Mouse (Mus musculus) liver, embryonic 15.5 days (tissue): ENCODE results near the gene Jak1. TPM values are rescaled to one million over a fixed set of nuclear protein-coding genes. Genes with fewer than 3 reads are reported as not detected.
"Not testable (repeated sequence)": the region's sequence is repeated elsewhere in the genome, so short reads cannot be mapped to it uniquely, and the experiment has no call there.

ENCODE experiments used
- ATAC-seq: fragments of 200-750 bp; cut with Nextera tagmentation; 2 replicates; pipeline ENCODE4 v1.8.0; 2017; ENCODE audit warnings: moderate number of reproducible peaks, mild to moderate bottlenecking, moderate library complexity; ENCODE audit not compliant: insufficient read depth
- H3K27ac ChIP-seq: fragments of 300-500 bp; sonication (generic); replicated peaks from 2 replicates; pipeline ENCODE4 v1.5.1; 2015; ENCODE audit warnings: mild to moderate bottlenecking, inconsistent platforms
- H3K27me3 ChIP-seq: fragments of 300-500 bp; sonication (generic); 2 replicates; pipeline ENCODE4 v1.6.1; 2015; ENCODE audit warnings: mild to moderate bottlenecking, inconsistent platforms
- H3K36me3 ChIP-seq: fragments of 300-500 bp; sonication (generic); replicated peaks from 2 replicates; pipeline ENCODE4 v1.6.1; 2015; ENCODE audit warnings: moderate library complexity, mild to moderate bottlenecking, inconsistent platforms
- H3K4me1 ChIP-seq: fragments of 300-500 bp; sonication (generic); replicated peaks from 2 replicates; pipeline ENCODE4 v1.6.1; 2015; ENCODE audit warnings: inconsistent platforms
- H3K4me2 ChIP-seq: fragments of 300-500 bp; sonication (generic); 2 replicates; pipeline ENCODE4 v1.6.1; 2015; ENCODE audit warnings: moderate library complexity, mild to moderate bottlenecking, inconsistent platforms
- H3K4me3 ChIP-seq: fragments of 300-500 bp; sonication (generic); replicated peaks from 2 replicates; pipeline ENCODE4 v1.5.1; 2015; ENCODE audit warnings: mild to moderate bottlenecking, inconsistent platforms
- H3K9ac ChIP-seq: fragments of 300-500 bp; sonication (generic); 2 replicates; pipeline ENCODE4 v1.6.1; 2015; ENCODE audit warnings: moderate library complexity, mild to moderate bottlenecking, inconsistent platforms
- H3K9me3 ChIP-seq: fragments of 300-500 bp; sonication (generic); replicated peaks from 2 replicates; pipeline ENCODE4 v1.6.1; 2016; ENCODE audit warnings: inconsistent platforms
- WGBS: fragments of 180-500 bp; shearing (Covaris S2); methylation state at CpG from one replicate; pipeline ENCODE4 v1.1.7; 2015; ENCODE audit warnings: mixed read lengths; ENCODE audit not compliant: insufficient replicate concordance; 5-methylcytosine and 5-hydroxymethylcytosine counted together
- polyA plus RNA-seq: library from polyadenylated mRNA; unstranded; fragments of >200 nt; fragmentation: Nextera tagmentation; extraction: Ambion mirVana; gene quantifications from 2 replicates; pipeline ENCODE4 v1.2.1, GENCODE M21; 2015

Jak1 gene
- polyA plus RNA-seq, 1 experiment from 2014 or later = 42.4 TPM

DNA sequence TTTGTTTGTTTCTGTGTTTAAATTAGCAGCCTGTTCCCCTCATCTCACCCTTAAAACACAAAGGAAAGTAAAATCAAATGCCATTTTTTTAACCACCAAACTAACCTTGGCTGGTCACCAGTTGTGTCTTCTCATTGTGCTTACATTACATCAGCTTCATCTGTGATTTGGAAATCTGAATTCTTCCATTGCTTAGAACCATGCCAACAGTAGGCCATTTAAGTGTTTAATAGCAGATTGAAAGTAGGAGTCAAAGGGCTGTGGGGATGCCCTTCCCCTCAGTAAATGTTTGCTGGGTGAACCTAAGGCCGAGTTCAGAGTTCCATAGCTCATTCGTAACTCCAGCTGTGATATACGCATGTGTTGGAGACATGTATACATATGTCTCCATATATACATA lies 10.8 kb upstream of the Jak1 start:
- H3K9ac ChIP-seq = no peak overlapping the region
- H3K27me3 ChIP-seq = no peaks in the 10 kb centered on the region
- H3K4me3 ChIP-seq = no peak overlapping the region
- 0 out of 2 replicates have a peak, but pooled peaks cover 3% of the 10 kb centered on the region for H3K4me1 ChIP-seq
- H3K27ac ChIP-seq = no peak overlapping the region
- WGBS = 77% methylated on average over 3 of the region's 3 CpGs
- no peak overlapping the region for H3K4me2 ChIP-seq
- no peak; the same call in 1 of the 2 replicates for ATAC-seq
- no peaks in the 10 kb centered on the region for H3K36me3 ChIP-seq
- no peaks in the 10 kb centered on the region for H3K9me3 ChIP-seq

DNA sequence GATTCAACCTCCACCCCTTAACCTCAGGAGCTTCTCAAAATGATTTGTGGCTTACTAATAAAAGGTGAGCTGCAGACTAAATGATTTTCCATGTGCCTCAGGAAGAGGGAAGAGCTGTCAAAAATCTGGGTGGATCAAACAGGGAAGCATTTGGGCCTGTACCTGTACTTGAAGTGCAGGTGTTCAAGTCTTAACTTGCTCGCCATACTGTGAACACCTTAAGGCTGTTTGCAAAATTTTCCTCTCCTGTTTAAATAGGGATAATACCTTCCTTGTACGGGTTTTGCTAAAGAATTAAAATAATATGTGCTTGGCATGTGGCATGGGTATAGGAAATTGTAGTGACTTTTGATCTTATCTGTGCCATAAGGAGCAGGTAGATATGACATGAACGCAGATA lies 5.7 kb upstream of the Jak1 start:
- Histone ChIP-seq H3K27me3 (no peaks in the 10 kb centered on the region), H3K4me3 (no peak overlapping the region), H3K36me3 (no peaks in the 10 kb centered on the region), H3K4me1 (peaks cover 5% of the 10 kb centered on the region), H3K27ac (no peak overlapping the region), H3K9ac (no peak overlapping the region), H3K9me3 (no peaks in the 10 kb centered on the region), H3K4me2 (no peak overlapping the region)
- ATAC-seq = no peak
- 60% methylated on average over 3 of the region's 3 CpGs for whole genome bisulfite sequencing

DNA sequence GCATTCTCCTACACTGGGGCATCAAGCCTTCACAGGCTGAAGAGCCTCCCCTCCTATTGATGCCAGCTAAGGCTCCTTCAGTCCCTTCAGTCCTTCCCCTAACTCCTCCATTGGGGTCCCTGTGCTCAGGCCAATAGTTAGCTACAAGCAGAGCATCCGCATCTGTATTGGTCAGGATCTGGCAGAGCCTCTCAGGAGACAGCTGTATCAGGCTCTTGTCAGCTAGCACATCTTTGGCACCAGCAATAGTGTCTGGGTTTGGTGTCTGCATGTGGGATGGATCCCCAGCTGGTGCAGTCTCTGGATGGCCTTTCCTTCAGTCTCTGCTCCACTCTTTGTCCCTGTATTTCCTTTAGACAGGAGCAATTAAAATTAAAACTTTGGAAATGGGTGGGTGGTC lies 3.4 kb upstream of the Jak1 start:
- 65% methylated on average over 1 of the region's 1 CpGs for whole genome bisulfite sequencing
- not testable (repeated sequence) for H3K27ac ChIP-seq, H3K4me2 ChIP-seq, H3K36me3 ChIP-seq, H3K27me3 ChIP-seq, H3K9me3 ChIP-seq, ATAC-seq, H3K4me3 ChIP-seq, H3K9ac ChIP-seq
- H3K4me1 ChIP-seq = peaks cover 15% of the 10 kb centered on the region

- peak overlapping the region; percentile 99 for H3K4me3 ChIP-seq
- peak overlapping the region; percentile 34; the same call in 1 of the 2 replicates for H3K27ac ChIP-seq
- no peaks in the 10 kb centered on the region for H3K27me3 ChIP-seq
- H3K9ac ChIP-seq = no peak overlapping the region; the same call in 1 of the 2 replicates
- 24% methylated on average over 7 of the region's 7 CpGs for WGBS
- peak overlapping the region; percentile 81 for H3K4me2 ChIP-seq
- no peak for ATAC-seq
- peaks cover 39% of the 10 kb centered on the region for H3K4me1 ChIP-seq
- no peaks in the 10 kb centered on the region for H3K36me3 ChIP-seq
- no peaks in the 10 kb centered on the region for H3K9me3 ChIP-seq
Measured at GRCm38 (mm10) chr4:101265523-101265922, 441 bp upstream of the Jak1 start.

GRCm38 (mm10) chr4:101263968-101264740 lies 928 bp downstream of the Jak1 start:
- H3K9ac ChIP-seq = peak overlapping the region; percentile 99
- peak overlapping the region; percentile 90 for H3K27ac ChIP-seq
- H3K36me3 ChIP-seq = no peaks in the 10 kb centered on the region
- peak overlapping the region; percentile 99 for H3K4me3 ChIP-seq
- no peaks in the 10 kb centered on the region for H3K9me3 ChIP-seq
- peaks cover 49% of the 10 kb centered on the region for H3K4me1 ChIP-seq
- no peaks in the 10 kb centered on the region for H3K27me3 ChIP-seq
- 2% methylated on average over 26 of the region's 26 CpGs for WGBS
- peak overlapping the region; percentile 81 for H3K4me2 ChIP-seq
- ATAC-seq = peak; percentile 33

DNA sequence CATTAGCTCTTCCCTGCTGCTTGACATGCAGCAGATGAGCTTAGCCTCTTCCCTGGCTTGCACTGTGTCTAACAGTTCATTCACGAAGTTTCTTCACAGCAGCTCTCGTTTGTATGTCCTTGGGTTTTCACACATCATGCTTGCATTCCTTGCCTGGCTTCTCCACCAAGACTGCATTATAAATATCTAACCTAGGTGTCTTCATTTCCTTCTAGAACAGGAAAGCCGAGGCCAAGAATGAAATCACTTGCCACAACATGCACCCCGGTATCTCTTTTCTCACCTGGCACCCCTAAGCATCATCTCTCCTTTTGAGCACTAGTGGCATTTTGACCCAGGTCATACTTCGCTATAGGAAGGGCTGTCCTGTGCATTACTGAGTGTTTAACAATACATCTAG lies 3.5 kb downstream of the Jak1 start:
- peaks cover 64% of the 10 kb centered on the region for H3K4me1 ChIP-seq

GRCm38 (mm10) chr4:101260744-101261291 lies 4.3 kb downstream of the Jak1 start:
- no peaks in the 10 kb centered on the region for H3K27me3 ChIP-seq
- ATAC-seq = no peak
- no peak overlapping the region for H3K27ac ChIP-seq
- H3K9ac ChIP-seq = no peak overlapping the region
- H3K4me3 ChIP-seq = no peak overlapping the region
- H3K4me2 ChIP-seq = peak overlapping the region; percentile 10; the same call in 1 of the 2 replicates
- no peaks in the 10 kb centered on the region for H3K36me3 ChIP-seq
- 39% methylated on average over 8 of the region's 8 CpGs for WGBS
- H3K9me3 ChIP-seq = no peaks in the 10 kb centered on the region
- peaks cover 65% of the 10 kb centered on the region for H3K4me1 ChIP-seq

More for the DNA sequence above, 3.5 kb downstream of the Jak1 start:
- H3K4me3 ChIP-seq = no peak overlapping the region
- no peak overlapping the region for H3K4me2 ChIP-seq
- H3K9me3 ChIP-seq = no peaks in the 10 kb centered on the region
- H3K27me3 ChIP-seq = no peaks in the 10 kb centered on the region
- no peak for ATAC-seq
- H3K9ac ChIP-seq = no peak overlapping the region
- H3K36me3 ChIP-seq = no peaks in the 10 kb centered on the region
- WGBS = 60% methylated on average over 5 of the region's 5 CpGs
- H3K27ac ChIP-seq = no peak overlapping the region

DNA sequence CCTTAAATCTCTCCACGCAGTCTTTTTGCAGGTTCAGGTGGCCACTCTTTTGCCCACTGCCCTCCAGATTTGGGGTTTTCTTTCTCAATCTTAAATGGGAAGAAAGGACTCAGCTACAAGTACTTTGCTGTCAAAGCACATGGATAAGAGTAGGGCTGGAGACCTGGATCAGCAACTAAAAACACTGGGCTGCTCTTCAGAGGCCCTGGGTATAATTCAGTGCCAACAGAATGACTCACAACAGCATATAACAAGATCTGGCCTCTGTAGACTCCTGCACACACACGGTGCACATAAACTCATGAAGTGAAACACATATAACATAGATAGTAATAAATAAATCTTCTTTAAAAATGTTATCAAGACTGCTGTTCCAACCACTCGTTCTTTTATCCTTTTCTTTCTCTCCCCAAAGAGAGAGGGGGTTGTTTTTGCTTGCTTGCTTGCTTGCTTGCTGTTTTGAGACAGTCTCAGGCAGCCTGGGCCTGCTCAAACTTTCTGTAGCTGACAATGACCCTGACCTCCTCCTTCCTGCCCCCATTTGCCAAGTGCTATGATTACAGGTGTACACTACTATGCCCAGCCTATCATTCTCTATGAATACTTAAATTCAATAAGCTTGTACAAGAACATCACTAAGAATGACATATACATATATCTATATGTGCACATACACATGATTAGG lies 8.4 kb downstream of the Jak1 start:
- no peak for ATAC-seq
- no peak overlapping the region for H3K9ac ChIP-seq
- H3K27ac ChIP-seq = no peak overlapping the region
- no peak overlapping the region for H3K4me2 ChIP-seq
- H3K4me3 ChIP-seq = no peak overlapping the region
- no peaks in the 10 kb centered on the region for H3K9me3 ChIP-seq
- no peaks in the 10 kb centered on the region for H3K36me3 ChIP-seq
- WGBS = 67% methylated on average over 3 of the region's 3 CpGs
- peaks cover 83% of the 10 kb centered on the region for H3K4me1 ChIP-seq
- H3K27me3 ChIP-seq = no peaks in the 10 kb centered on the region

DNA sequence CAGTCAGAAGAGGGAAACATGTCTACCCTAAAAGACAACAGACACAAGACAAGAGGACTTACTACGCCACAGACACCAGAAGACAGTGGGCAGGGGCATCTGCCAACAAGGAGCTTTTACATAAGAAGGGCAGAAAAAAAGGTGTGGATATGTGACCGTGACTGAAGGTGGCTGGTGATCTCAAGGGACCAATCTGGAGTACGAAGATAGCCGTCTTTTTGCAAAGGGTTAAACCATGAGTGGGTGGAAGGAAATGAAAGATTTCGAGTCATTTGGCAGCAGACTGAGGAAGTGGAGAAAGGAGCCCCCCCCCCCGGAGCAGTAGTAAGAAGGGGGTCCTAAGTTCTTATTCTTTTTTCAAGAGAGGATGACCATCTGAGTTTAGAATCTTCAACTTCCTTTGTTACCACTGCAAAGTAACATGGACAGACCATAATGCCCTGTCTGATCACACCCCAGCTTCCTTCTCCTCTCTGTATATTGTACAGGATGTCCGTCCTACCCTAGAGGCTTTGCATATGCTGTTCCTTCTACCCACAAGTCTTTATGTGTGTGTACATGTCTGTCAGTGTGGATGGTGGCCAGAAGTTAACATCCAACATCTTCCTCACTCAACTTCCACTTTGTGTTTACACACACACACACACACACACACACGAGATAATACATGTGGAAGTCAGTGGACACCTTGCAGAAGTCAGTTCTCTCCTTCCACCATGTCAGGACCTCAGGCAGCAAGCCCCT lies 10.3 kb downstream of the Jak1 start:
- 30% methylated on average over 8 of the region's 8 CpGs for WGBS
- peaks cover 82% of the 10 kb centered on the region for H3K4me1 ChIP-seq
- H3K27me3 ChIP-seq = no peaks in the 10 kb centered on the region
- H3K4me3 ChIP-seq = no peak overlapping the region
- no peak overlapping the region for H3K9ac ChIP-seq
- ATAC-seq = no peak
- no peaks in the 10 kb centered on the region for H3K36me3 ChIP-seq
- no peaks in the 10 kb centered on the region for H3K9me3 ChIP-seq
- H3K27ac ChIP-seq = peak overlapping the region; percentile 21; the same call in 1 of the 2 replicates
- H3K4me2 ChIP-seq = peak overlapping the region; percentile 11; the same call in 1 of the 2 replicates

GRCm38 (mm10) chr4:101254015-101254414 lies 11.1 kb downstream of the Jak1 start:
- WGBS = 28% methylated on average over 7 of the region's 7 CpGs
- Histone ChIP-seq H3K4me2 (0 out of 2 replicates have a peak overlapping the region, but pooled peaks have one; percentile 25), H3K27me3 (no peaks in the 10 kb centered on the region), H3K4me3 (no peak overlapping the region), H3K27ac (peak overlapping the region; percentile 21; the same call in 1 of the 2 replicates), H3K36me3 (no peaks in the 10 kb centered on the region), H3K4me1 (peaks cover 79% of the 10 kb centered on the region), H3K9ac (no peak overlapping the region), H3K9me3 (no peaks in the 10 kb centered on the region)
- ATAC-seq = no peak
